Mouse (Mus musculus): Measurements from ENCODE around the gene Plaa. TPM values are rescaled to one million over a fixed set of nuclear protein-coding genes. Genes with fewer than 3 reads are reported as not detected.

Plaa gene
- polyA plus RNA-seq, 1 experiment from 2014 or later = 96.4 TPM

DNA sequence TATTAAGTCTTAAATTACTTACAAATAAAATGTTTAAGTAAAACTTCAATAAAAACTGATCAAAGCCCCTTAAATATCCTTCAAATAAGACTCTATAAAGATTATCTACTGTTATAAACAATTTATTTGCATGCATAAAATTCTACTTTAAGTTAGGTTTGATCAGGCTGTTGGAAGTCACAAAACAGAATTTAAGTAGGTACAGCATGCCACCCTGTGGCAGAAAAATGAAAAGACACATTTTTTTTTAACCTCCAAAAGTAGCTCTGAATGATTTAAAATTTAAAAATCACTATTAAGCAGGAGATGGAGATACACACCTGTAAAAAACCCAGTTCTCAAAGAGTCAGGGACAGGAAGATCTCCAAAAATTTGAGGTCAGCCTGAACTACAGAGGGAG lies 79.7 kb downstream of the Plaa start:
- Histone ChIP-seq H3K9me3 (ENCODE audit: control insufficient read depth, low read length) (no peaks in the 10 kb centered on the region), H3K27ac (ENCODE audit: low read depth, low read length) (no peak overlapping the region), H3K4me3 (ENCODE audit: low read depth, low read length) (no peak overlapping the region), H3K9ac (ENCODE audit: low read depth, low read length) (no peak overlapping the region), H3K27me3 (ENCODE audit: control insufficient read depth, insufficient read depth, low read length) (no peaks in the 10 kb centered on the region), H3K4me2 (replicated peaks; ENCODE audit: low read depth, low read length) (no peak overlapping the region), H3K4me1 (replicated peaks; ENCODE audit: control insufficient read depth, insufficient read depth, low read length) (no peaks in the 10 kb centered on the region), H3K36me3 (ENCODE audit: control insufficient read depth, insufficient read depth, low read length) (no peaks in the 10 kb centered on the region)
- ATAC-seq (ENCODE audit: low FRiP score) = no peak
- DNase-seq (ENCODE audit: low spot score) = peak; percentile 7

GRCm38 (mm10) chr4:94517631-94518030 lies 85.4 kb downstream of the Plaa start:
- ATAC-seq (ENCODE audit: low FRiP score) (no peak), DNase-seq (ENCODE audit: low spot score) (peak; percentile 74)
- Histone ChIP-seq H3K27me3 (ENCODE audit: control insufficient read depth, insufficient read depth, low read length) (no peaks in the 10 kb centered on the region), H3K9ac (ENCODE audit: low read depth, low read length) (no peak overlapping the region), H3K9me3 (ENCODE audit: control insufficient read depth, low read length) (no peaks in the 10 kb centered on the region), H3K27ac (ENCODE audit: low read depth, low read length) (no peak overlapping the region), H3K4me2 (replicated peaks; ENCODE audit: low read depth, low read length) (no peak overlapping the region), H3K4me3 (ENCODE audit: low read depth, low read length) (no peak overlapping the region), H3K4me1 (replicated peaks; ENCODE audit: control insufficient read depth, insufficient read depth, low read length) (no peaks in the 10 kb centered on the region), H3K36me3 (ENCODE audit: control insufficient read depth, insufficient read depth, low read length) (no peaks in the 10 kb centered on the region)
- 73% methylated on average over 4 of the region's 4 CpGs for WGBS

Other genes starting within 250 kb of the Plaa start
- 0.57 TPM in 1 of 2 replicates, not detected in the other for gene Gm10306, start 46.7 kb downstream of the Plaa start, polyA plus RNA-seq (2014; fragmentation: Nextera tagmentation; extraction: Ambion mirVana)
- gene Caap1, start 46.4 kb downstream of the Plaa start, polyA plus RNA-seq (2014; fragmentation: Nextera tagmentation; extraction: Ambion mirVana) = 30.4 and 32.4 TPM in 2 replicates
- 59.4 and 62.3 TPM in 2 replicates for gene Ift74, start 11.2 kb upstream of the Plaa start, polyA plus RNA-seq (2014; fragmentation: Nextera tagmentation; extraction: Ambion mirVana)
- 0.68 and 1.3 TPM in 2 replicates for gene Lrrc19, start 46.9 kb upstream of the Plaa start, polyA plus RNA-seq (2014; fragmentation: Nextera tagmentation; extraction: Ambion mirVana)
- gene Tek, start 136.0 kb upstream of the Plaa start, polyA plus RNA-seq (2014; fragmentation: Nextera tagmentation; extraction: Ambion mirVana) = 11.4 and 11.6 TPM in 2 replicates